Mouse (Mus musculus) ES-CJ7 (cell line): ENCODE results near the gene H2al1m.
"Not testable (repeated sequence)": the region's sequence is repeated elsewhere in the genome, so short reads cannot be mapped to it uniquely, and the experiment has no call there.

ENCODE experiments used
- DNase-seq: peaks from one replicate; pipeline ENCODE4 v3.0.0; 2011; ENCODE audit warnings: low read depth, low spot score

Gene H2al1m

DNA sequence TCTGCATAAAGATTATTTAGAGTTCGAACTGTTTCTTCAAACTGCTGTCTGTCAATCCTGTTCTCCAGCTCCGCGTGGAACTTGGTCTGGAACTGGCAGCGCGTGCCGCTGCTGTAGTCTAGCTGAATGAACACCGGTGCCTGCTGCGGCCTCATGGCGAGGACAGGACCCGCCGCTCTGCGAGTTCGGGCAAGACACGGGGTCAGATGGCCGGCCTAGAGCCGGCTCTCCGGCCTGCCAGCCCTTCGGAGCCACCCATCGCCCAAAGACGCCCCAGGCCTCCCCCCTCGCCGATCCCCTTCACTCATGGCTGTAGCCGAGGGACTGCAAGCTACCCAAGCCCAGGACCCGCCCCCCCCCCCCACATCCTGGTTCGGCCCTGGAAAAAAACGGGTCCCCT, 44.4 kb downstream of the H2al1m start:
- DNase-seq = not testable (repeated sequence)

- DNase-seq = peak; percentile 5
Observed at GRCm38 (mm10) chrX:9332366-9332962, 48.9 kb downstream of the H2al1m start.

DNA sequence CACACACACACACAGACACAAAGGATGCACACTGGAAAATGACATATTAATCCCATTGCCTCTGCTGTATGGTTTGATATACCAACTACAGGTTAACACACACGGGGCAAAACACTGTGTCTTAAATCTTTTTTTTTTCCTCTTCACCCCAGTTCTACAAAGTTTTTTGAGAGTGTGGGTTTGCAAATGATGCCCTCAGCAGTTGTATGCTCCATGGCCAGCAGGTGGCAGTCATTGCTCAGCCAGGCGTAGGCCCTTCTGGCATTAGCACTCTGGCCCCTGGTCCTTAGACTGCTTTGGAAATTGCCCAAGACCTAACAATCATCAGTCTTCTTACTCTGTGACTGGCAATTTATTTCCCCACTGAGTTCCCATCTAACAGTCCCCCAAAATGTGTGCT, 49.5 kb downstream of the H2al1m start:
- not testable (repeated sequence) for DNase-seq
